In the genomic region with DNA sequence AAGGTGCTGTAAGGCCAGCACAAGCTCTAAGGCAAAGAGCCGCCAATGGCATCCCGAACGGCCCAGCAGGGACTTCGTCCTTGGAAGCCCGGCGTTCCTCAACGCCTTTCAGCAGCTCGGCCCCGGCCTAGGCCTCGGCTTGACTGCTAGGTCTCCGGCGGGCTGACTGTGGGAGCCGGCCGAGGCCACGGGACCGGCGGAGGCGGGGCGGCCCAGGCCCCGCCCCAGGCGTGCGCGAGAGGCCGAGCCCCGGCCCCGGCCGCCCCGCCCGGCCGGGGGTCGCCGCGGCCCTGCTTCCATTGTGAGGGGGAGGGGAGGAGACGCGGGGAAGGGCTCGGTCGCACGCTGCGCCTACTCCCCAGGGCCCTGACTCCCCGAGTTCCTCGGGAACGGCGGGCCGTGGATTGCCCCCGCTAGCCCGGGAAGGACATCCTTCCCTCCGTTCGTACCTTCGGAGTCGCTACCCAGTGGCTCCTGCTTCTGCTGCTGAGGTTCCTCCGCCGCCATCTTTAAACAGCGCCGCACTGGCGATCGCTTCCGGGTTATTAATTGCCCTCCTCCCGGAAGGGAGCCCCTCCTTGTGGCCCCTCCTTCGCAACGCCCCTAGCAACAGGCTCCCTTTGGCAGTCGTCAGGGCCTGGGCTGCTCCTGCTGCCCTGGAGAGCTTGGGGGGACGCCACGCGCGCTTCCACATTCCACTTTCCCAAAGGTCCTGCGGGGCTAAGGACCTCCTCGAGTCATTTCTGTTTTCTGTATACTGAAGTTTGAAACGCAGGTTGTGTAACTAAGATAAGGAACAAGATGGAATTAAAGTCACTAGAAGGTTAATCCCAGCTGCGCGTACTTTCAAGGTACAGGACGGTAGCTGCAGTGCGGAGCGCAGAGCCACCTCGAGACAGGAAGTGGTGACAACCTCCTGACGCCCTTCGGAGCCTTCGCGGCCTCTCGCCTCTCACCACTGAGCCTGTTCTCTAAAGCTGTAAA, we compare ENCODE assay signal across 8 mouse cellular contexts. TPM values are rescaled to one million over a fixed set of nuclear protein-coding genes. Genes with fewer than 3 reads are reported as not detected.
DNase-seq lines count a peak whose midpoint lies in the region; ATAC-seq lines count a peak whose summit lies in the region.

A gene (minus strand): TSS at position 564 of the 984 bp plus-strand sequence.

- intact Hi-C loops in gastrocnemius, postnatal 14 days (cut with DNase I; ENCODE audit: low total_unique reads): no loop called here
- intact Hi-C loops in left cerebral cortex, postnatal 10 days (cut with DNase I): no loop called here

- peak; percentile 88 for ATAC-seq in inflammation-experienced regulatory T-cells, adult 6 months
- peak; percentile 94 for ATAC-seq in megakaryocyte-erythroid progenitor cell, adult 5-6 weeks (replicated peaks; ENCODE audit: low FRiP score, low TSS enrichment, poor library complexity, severe bottlenecking)

- peak; percentile 94 for DNase-seq in adipocyte (ENCODE audit: low spot score)
- DNase-seq in embryo, embryonic 10 days (ENCODE audit: low spot score): peak; percentile 97
- DNase-seq in gastrocnemius, postnatal 14 days: peak; percentile 94
- DNase-seq in left cerebral cortex, postnatal 10 days (ENCODE audit: extremely low spot score in 1 of 2, low spot score in 2 of 2): peak; percentile 92 to 96
- DNase-seq in right cerebral cortex, postnatal 25 days: peak; percentile 94
- DNase-seq in urinary bladder, postnatal 4 days (ENCODE audit: low spot score in 2 of 2): peak; percentile 91 to 95

RNA-seq across cellular contexts. Expression of the gene that starts here (rescaled TPM):
- 10 to 100 TPM; 52.6 to 62.6 TPM for total RNA-seq in gastrocnemius, postnatal 14 days (2021)
- 100 to 1,000 TPM; 164 to 183 (median 169) TPM for polyA plus RNA-seq in inflammation-experienced regulatory T-cells, adult 6 months (2017; shearing (Covaris generic))
- 100 to 1,000 TPM; 222 to 235 TPM for total RNA-seq in left cerebral cortex, postnatal 10 days (2021)
- 51.9 and 60.3 TPM in 2 replicates for total RNA-seq in megakaryocyte-erythroid progenitor cell, adult 5-6 weeks (2014; fragmentation: Nextera tagmentation)
- total RNA-seq in megakaryocyte-erythroid progenitor cell, adult 5-6 weeks (2017): 59.8 and 81.4 TPM in 2 replicates

Comparison
In these comparisons a context has a peak if more than half of its experiments do, and no peak if none do; other contexts are left out.
1. Peak in every context shown above with its lines: DNase-seq and ATAC-seq.